ENCODE assay signal across 11 mouse cellular contexts in genomic region chr10:115556738-115557242, GRCm38 (mm10). TPM values are rescaled to one million over a fixed set of nuclear protein-coding genes. Genes with fewer than 3 reads are reported as not detected.
DNase-seq lines count a peak whose midpoint lies in the region; ATAC-seq and TF ChIP-seq lines count a peak whose summit lies in the region.
"Had no signal": no experiment of that assay in that cellular context is flagged by ENCODE, and none has a peak within 500 bp of the region (broad histone marks: within the 10 kb centered on the region; RNA-seq: fewer than 3 reads in every experiment).

No protein-coding gene starts in this region.

- H3K36me3 ChIP-seq in kidney, embryonic 16.5 days (ENCODE audit: insufficient read depth, low read length): no peaks in the 10 kb centered on the region
- no peaks in the 10 kb centered on the region for H3K36me3 ChIP-seq in hindbrain, embryonic 15.5 days
- no peaks in the 10 kb centered on the region for H3K36me3 ChIP-seq in neural tube, embryonic 15.5 days
- no peaks in the 10 kb centered on the region for H3K36me3 ChIP-seq in thymus, adult 2 months (ENCODE audit: control insufficient read depth, insufficient read depth, low read length)

- no peak for TF ChIP-seq CTCF in thymus, adult 2 months (IDR thresholded peaks at IDR 0.05; ENCODE audit: borderline replicate concordance, control insufficient read depth, extremely low read depth, insufficient read depth, low read length, poor library complexity)

- H3K27me3 ChIP-seq in kidney, embryonic 16.5 days (ENCODE audit: insufficient read depth, low read length): no peaks in the 10 kb centered on the region
- no peaks in the 10 kb centered on the region for H3K27me3 ChIP-seq in hindbrain, embryonic 15.5 days
- H3K27me3 ChIP-seq in neural tube, embryonic 15.5 days (replicated peaks): no peaks in the 10 kb centered on the region
- no peaks in the 10 kb centered on the region for H3K27me3 ChIP-seq in thymus, adult 2 months (ENCODE audit: control insufficient read depth, insufficient read depth, low read length)

- H3K4me1 ChIP-seq in kidney, embryonic 16.5 days (ENCODE audit: insufficient read depth, low read length): peaks cover 7% of the 10 kb centered on the region; the same call in 1 of the 2 replicates
- H3K4me1 ChIP-seq in hindbrain, embryonic 15.5 days (replicated peaks): no peaks in the 10 kb centered on the region; the same call in 1 of the 2 replicates
- H3K4me1 ChIP-seq in neural tube, embryonic 15.5 days: 0 out of 2 replicates have a peak, but pooled peaks cover 2% of the 10 kb centered on the region
- no peaks in the 10 kb centered on the region for H3K4me1 ChIP-seq in thymus, adult 2 months (replicated peaks; ENCODE audit: control insufficient read depth, insufficient read depth, low read length)

- H3K4me2 ChIP-seq in kidney, embryonic 16.5 days (replicated peaks; ENCODE audit: low read depth, low read length): peak overlapping the region; percentile 39; the same call in 1 of the 2 replicates
- H3K4me2 ChIP-seq in hindbrain, embryonic 15.5 days: 0 out of 2 replicates have a peak overlapping the region, but pooled peaks have one; percentile 6
- H3K4me2 ChIP-seq in neural tube, embryonic 15.5 days: peak overlapping the region; percentile 2

- TF ChIP-seq POLR2A in thymus, adult 2 months (IDR thresholded peaks at IDR 0.05; ENCODE audit: control insufficient read depth, extremely low read depth, insufficient read depth, low read length, poor library complexity): no peak

- WGBS in kidney, embryonic 16.5 days: 22% methylated on average over 12 of the region's 12 CpGs
- 15% methylated on average over 12 of the region's 12 CpGs for WGBS in hindbrain, embryonic 15.5 days
- 17% methylated on average over 12 of the region's 12 CpGs for WGBS in neural tube, embryonic 15.5 days
- WGBS in thymus, adult 2 months: 65% methylated on average over 12 of the region's 12 CpGs

- no peaks in the 10 kb centered on the region for H3K9me3 ChIP-seq in kidney, embryonic 16.5 days (ENCODE audit: low read length)
- H3K9me3 ChIP-seq in hindbrain, embryonic 15.5 days: no peaks in the 10 kb centered on the region
- H3K9me3 ChIP-seq in neural tube, embryonic 15.5 days (replicated peaks): no peaks in the 10 kb centered on the region

- H3K4me3 ChIP-seq in kidney, embryonic 16.5 days (ENCODE audit: low read length): no peak overlapping the region
- H3K4me3 ChIP-seq in hindbrain, embryonic 15.5 days: no peak overlapping the region
- no peak overlapping the region for H3K4me3 ChIP-seq in neural tube, embryonic 15.5 days (replicated peaks)
- no peak overlapping the region for H3K4me3 ChIP-seq in thymus, adult 2 months (ENCODE audit: control insufficient read depth, insufficient read depth, low read length)
- H3K4me3 ChIP-seq: myocyte had no signal

- no peak overlapping the region for H3K27ac ChIP-seq in kidney, embryonic 16.5 days (ENCODE audit: low read length)
- no peak overlapping the region for H3K27ac ChIP-seq in hindbrain, embryonic 15.5 days (replicated peaks)
- no peak overlapping the region for H3K27ac ChIP-seq in neural tube, embryonic 15.5 days (replicated peaks)
- no peak overlapping the region for H3K27ac ChIP-seq in thymus, adult 2 months (ENCODE audit: control insufficient read depth, insufficient read depth, low read length)

- no peak overlapping the region for H3K9ac ChIP-seq in kidney, embryonic 16.5 days (replicated peaks; ENCODE audit: low read length)
- no peak overlapping the region for H3K9ac ChIP-seq in hindbrain, embryonic 15.5 days
- no peak overlapping the region for H3K9ac ChIP-seq in neural tube, embryonic 15.5 days (replicated peaks)

- DNase-seq in kidney, postnatal 36 days: no peak
- peak; percentile 42 for DNase-seq in embryo, embryonic 10.5 days (ENCODE audit: low spot score)
- no peak for DNase-seq in right cerebral cortex, postnatal 4 days
- DNase-seq in urinary bladder, postnatal 36 days (ENCODE audit: low spot score in 2 of 2): no peak
- no peak for DNase-seq in thymus, adult 2 months

- ATAC-seq in kidney, embryonic 16.5 days (ENCODE audit: low FRiP score, low TSS enrichment): peak; percentile 78; the same call in 1 of the 2 replicates
- no peak for ATAC-seq in hindbrain, embryonic 15.5 days (ENCODE audit: low FRiP score, low read depth)
- no peak for ATAC-seq in neural tube, embryonic 15.5 days (ENCODE audit: low FRiP score)

RNA-seq across cellular contexts. Expression of gene A930009A15Rik, which starts 13.0 kb away (rescaled TPM):
- not detected in 2 replicates for polyA plus RNA-seq in kidney, embryonic 16.5 days (2015; fragmentation: Nextera tagmentation; extraction: Ambion mirVana)
- polyA plus RNA-seq in hindbrain, embryonic 15.5 days (2015; fragmentation: Nextera tagmentation; extraction: Ambion mirVana): 0.40 and 0.69 TPM in 2 replicates
- polyA plus RNA-seq in neural tube, embryonic 15.5 days (2015; fragmentation: Nextera tagmentation; extraction: Ambion mirVana): 0.46 and 0.49 TPM in 2 replicates
- not detected in 2 replicates for polyA plus RNA-seq in thymus, adult 2 months (2012; rRNA removed)
- polyA plus RNA-seq: intestine, embryonic 14.5 days; lung, embryonic 16.5 days; myocyte had no signal

RNA-seq across cellular contexts. Expression of gene Lgr5, which starts 30.8 kb away (rescaled TPM):
- polyA plus RNA-seq in kidney, embryonic 16.5 days (2015; fragmentation: Nextera tagmentation; extraction: Ambion mirVana): 7.3 and 7.8 TPM in 2 replicates
- 2.3 and 2.6 TPM in 2 replicates for polyA plus RNA-seq in hindbrain, embryonic 15.5 days (2015; fragmentation: Nextera tagmentation; extraction: Ambion mirVana)
- 2.5 and 3.0 TPM in 2 replicates for polyA plus RNA-seq in neural tube, embryonic 15.5 days (2015; fragmentation: Nextera tagmentation; extraction: Ambion mirVana)
- polyA plus RNA-seq in thymus, adult 2 months (2012; rRNA removed): 0.08 and 0.15 TPM in 2 replicates
